Mouse (Mus musculus) B cell, adult 2 months (primary cell): ENCODE measurements around the gene Rnf123.
"Not testable (repeated sequence)": the region's sequence is repeated elsewhere in the genome, so short reads cannot be mapped to it uniquely, and the experiment has no call there.

Experiments used
- DNase-seq, 2 experiments: peaks; one replicate each; pipeline ENCODE4 v3.0.0; 2022

The Rnf123 gene

DNA sequence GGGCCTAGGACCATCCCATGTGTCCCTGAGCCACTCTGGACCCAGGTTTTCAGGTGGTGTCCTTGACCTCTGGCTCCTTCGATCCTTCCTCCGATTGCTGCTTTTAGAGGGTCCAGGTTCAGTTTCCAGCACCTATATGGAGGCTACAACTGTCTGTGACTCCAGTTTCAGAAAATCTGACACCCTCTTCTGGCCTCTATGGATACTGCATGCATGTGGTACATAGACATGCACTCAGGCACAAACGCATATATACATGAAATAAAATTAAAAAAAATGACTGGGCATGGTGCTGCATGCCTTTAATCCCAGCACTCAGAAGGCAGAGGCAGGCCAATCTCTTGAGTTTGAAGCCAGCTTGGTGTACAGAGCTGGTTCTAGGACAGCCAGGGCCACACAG, 55.3 kb downstream of the Rnf123 start:
- no peak for DNase-seq

DNA sequence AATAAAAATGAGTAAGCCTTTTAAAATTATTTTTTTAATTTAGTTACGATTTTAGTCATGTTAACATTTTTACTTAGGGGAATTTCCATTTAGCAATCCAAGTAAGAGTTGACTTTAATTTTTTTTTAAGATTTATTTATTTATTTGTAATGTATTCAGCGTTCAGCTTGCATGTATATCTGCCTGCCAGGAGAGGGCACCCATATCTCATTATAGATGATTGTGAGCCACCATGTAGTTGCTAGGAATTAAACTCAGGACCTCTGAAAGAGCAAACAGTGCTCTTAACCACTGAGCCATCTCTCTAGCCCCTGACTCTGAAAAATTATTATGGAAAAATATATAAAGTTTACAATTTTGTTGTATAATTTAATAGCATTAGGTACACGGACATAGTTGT, 56.6 kb downstream of the Rnf123 start:
- DNase-seq, result no peak

DNA sequence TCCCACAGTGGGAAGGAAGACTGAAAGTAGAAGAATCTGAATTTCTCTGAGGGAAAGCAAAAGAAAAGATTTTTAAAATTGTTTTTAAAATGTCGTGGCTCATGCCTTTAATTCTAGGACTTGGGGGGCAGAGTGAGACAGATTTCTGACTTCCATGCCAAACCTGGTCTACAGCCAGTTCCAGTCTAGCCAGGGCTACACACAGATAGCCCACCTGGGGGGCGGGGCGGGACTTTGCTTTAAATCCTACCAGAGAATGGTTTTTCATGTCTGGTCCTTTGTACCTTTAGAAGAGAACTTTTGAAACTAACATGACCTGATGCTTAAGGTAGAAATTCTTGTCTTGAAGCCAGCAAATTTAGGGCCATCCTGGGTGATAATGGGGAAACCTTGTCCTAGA, 59.9 kb downstream of the Rnf123 start:
- DNase-seq, result no peak

DNA sequence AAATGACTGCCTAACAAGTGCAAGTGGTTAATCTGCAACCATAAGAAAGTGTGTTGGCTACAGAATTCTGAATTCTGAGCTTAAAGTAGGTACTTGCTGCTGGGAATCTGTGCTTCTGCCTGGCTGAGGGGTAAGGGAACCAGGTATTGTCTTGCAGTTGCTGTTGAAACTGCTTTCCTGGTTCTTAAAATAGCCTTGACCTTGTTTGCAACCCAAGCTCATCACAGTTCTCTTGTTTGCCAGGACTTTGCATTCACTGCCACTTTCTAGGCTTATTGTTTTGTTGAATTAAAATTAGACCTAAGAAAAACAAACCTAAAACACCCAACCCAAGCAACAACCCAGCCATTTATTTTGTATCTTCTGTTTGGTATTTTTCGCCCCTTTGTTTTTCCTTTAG, 62.4 kb downstream of the Rnf123 start:
- DNase-seq, result no peak

DNA sequence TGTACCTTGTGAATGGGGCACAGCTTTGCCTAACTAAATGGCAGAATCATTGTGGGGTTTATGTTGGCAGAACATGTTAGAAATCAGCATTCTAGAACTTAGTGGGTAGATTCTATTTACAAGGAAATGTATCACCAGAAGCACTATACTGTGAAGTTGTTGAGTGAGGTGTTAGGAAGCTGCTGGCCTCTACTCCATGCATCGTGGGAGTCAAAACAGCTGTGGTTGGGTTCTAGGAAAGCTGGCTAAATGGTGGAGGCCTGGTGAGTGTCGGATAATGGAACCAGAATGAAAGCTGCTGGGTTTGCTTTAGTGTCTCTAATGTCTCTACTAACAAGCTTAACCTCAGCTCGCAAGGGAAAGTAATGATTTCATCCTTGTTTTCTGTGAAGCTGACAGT, 66.0 kb downstream of the Rnf123 start:
- no peak for DNase-seq

DNA sequence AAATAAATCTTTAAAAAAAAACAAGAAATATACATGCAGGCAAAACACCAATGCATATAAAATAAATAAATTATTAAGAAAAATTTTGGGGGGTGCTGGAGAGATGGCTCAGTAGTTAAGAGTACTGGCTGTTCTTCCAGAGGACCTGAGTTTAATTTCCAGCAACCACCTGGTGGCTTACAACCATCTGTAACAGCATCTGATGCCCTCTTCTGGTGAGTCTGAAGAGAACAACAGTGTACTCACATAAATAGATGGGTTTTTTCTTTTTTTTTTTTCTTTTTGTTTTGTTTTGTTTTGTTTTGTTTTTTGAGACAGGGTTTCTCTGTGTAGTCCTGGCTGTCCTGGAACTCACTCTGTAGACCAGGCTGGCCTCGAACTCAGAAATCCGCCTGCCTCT, 69.6 kb downstream of the Rnf123 start:
- not testable (repeated sequence) for DNase-seq

DNA sequence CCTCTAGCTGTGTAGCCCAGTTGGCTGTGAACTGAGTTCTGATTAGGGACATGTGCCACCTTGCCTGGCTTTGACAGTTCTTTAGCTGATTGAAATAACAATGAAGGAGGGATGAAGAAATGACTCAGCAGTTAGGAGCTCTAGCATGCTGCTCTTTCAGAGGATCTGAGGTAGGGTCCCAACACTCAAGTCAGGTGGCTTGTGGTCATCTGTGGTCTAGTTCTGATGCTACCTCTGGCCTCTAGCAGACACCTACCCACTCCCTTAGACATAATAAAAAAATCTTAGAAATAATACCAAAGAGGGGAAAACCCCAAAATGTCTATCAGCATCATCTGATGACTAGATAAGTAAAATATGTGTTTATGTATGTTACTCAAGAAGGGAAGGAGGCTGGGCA, 72.8 kb downstream of the Rnf123 start:
- DNase-seq, result no peak

DNA sequence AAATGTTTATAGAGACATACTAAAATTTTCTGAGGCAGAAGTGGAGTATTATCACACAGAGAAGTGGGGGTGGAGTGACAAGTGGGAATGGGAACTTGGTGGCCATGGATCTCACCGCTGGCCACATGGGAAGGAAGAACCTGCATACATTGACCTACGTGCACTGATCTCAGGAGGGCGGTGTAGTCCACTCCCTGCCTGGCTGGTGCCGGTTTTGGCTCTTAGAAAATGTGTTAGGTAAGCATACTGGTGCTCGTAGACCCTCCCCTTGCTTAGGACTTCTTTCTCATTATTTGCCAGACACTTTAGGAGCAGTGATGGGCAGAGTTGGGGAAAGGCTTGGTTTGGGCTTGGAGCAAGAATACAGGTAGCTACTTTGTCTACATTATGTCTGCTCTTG, 75.1 kb downstream of the Rnf123 start:
- no peak for DNase-seq

DNA sequence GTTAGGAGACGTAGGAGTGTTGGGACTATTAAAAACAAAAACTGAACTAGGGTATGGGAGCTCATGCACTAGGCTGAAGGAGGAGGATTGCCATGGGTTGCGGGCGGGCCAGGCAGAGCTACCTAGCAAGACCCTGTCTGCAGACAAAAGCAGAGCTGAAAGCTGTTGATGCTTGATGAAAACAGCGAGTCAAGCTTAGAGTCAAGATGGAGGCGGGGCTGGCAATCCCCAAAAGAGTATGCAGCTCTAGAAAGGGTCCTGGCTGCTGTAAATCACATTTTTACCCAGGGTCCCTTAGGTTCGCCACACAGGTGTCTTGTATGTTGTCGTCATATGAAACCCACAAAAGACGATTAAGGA, 79.6 kb downstream of the Rnf123 start:
- peak; percentile 53 to 59 for DNase-seq

DNA sequence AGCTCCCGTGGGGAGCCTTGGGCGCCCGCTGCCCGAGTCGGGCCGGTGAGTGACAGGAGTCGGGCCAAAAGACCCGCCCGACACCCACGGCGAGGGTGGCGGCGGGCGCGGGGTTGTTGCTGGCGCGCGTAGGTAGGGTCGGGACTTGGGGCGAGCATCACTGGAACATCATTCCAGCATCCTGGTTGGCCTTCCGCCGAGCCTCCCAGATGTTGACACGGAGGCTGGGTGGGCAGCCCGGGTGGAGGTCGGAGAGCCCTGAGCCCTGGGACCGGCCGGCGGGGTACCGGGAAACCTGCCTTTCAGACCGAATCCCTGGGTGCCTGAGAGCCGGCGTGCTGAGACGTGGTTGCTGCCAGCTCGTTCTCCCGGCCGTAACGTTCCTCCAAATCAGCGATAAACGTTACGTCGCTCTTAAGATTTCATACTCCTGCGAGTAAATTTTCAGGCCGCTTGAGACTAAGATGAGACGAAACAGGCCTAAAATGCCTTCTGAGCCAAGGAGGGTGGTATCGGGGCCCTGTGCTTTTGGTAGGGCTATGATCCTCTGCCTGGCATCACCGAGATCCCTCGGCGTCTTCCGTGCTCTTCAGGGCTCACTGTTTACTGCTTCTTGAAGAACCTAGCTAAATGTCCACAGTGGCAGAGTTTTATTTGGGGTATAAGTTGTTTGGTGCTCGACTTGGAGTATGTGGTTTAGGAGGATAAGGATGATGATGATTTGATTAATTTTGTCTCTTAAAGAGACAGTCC, 80.2 kb downstream of the Rnf123 start:
- DNase-seq, result peak in 1 of 2 experiments; percentile 42

DNA sequence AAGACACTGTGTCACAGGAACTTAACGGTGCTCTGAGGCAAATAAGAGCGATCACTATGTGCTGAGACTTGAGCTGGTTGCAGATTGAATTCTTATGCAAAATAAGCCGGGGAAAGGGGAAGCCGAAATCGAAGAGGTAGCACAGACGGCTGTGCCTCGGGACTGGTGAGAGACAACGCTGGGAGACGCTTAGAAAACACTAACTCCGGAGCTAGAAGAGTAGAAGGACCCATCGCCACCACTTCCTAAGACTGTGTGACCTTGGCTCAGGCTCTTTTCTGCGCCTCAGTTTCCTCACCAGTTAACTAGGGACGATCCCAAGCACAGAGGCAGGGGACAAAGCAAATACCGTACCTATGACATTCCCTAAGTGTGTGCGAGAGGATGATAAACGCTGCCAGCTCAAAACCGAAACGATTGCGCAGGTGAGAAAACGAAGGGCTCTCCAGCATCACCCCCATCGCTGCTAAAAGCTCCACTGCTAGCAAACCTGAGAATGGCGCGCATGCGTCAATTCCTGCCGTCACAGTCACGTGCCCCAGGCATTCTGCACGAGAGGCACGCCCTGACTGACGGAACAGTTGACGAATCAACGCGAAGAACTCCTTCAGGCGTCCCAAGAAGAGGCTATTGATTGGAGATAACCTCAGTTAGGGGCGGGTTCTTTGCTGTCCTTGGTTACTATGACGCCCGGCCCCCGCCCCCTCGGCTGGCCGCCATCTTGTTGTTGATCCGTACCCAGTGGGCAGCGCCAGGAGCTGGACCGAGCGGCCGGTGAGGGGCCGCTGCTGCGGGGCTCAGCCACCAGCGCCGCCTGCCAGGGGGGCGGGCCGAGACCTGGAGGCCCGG, 81.0 kb downstream of the Rnf123 start, which contains the start of gene Ip6k1:
Gene Ip6k1 (plus strand): TSS at position 580 of the 849 bp plus-strand sequence.
- DNase-seq, result peak; percentile 98 to 99
